Mouse (Mus musculus) layer of hippocampus, postnatal 14 days (tissue): ENCODE measurements around the gene Nox1. TPM values are rescaled to one million over a fixed set of nuclear protein-coding genes. Genes with fewer than 3 reads are reported as not detected.
"Not testable (repeated sequence)": the region's sequence is repeated elsewhere in the genome, so short reads cannot be mapped to it uniquely, and the experiment has no call there.

ENCODE experiments used
- DNase-seq, 2 experiments: peaks; one replicate each; pipeline ENCODE4 v3.0.0; 2021 to 2022; ENCODE audit warnings: low spot score in 2 of 2, mixed read lengths in 1 of 2
- long read RNA-seq, 2 experiments: library from polyadenylated mRNA; stranded (forward); transcript quantifications; one replicate each; pipeline ENCODE4 v2.0.0; 2021
- total RNA-seq, 2 experiments: library from RNA; stranded (reverse); gene quantifications; 2 replicates each; pipeline ENCODE4 v1.2.3; 2021

Gene Nox1
- not detected for total RNA-seq
- long read RNA-seq, experiment 1: 0 reads
- long read RNA-seq, experiment 2: 0 reads

DNA sequence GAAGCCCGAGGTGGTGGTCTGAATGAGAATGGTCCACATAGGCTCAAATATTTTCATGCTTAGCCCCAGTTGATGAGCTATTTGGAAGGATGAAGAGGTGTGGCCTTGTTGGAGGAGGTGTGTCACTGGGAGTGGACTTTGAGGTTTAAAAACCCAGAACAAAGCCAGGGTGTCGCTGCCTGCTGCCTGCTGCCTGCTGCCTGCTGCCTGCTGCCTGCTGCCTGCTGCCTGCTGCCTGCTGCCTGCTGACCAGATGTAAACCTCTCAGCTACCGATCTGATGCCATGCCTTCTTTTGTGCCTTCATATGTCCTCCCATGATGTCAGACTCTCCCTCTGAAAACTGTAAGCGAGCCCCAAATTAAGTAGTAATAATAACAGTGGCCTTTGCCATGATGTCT is at the start of gene Nox1:
Gene Nox1, minus strand, starts transcription at position 101 of the 400 bp plus-strand sequence.
- DNase-seq: no peak

DNA sequence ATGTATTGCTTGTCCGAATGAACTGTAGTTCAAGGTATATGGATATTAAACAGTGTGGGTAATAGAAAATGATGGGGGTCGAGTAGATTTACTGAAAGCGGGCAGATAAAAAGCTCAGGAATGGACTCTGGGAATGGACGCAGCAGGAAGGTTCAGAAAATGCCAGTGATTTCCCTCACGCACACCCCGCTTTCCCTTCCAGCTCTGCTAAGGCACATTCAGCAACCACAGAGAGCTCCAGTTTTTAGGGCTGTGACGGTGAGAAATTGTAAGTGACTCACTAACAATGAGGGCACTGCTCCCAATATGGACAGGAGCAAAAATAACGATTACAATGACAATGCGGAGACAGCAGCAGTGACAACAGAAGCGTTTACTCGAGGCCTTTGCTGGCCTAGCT is 40.4 kb upstream of the Nox1 start:
- DNase-seq: no peak

DNA sequence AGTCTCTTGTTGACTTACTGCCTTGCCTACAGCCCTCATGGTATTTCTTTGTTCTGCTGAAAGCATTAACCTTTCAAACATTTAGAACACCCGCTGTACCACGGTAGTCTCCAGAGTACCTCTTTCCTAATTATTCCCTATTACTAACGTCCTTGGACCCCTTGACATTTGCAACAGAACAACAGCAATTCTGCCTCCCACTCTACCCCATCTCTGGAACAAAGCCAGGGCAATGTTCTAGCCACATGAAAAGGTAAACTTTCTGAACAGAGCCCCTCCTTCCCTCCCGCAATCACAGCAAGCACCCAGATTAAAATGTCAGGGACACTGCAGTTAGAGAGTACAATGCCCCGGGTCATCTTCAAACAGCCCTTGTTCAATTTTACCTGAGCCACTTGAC is 39.4 kb upstream of the Nox1 start:
- DNase-seq: no peak

DNA sequence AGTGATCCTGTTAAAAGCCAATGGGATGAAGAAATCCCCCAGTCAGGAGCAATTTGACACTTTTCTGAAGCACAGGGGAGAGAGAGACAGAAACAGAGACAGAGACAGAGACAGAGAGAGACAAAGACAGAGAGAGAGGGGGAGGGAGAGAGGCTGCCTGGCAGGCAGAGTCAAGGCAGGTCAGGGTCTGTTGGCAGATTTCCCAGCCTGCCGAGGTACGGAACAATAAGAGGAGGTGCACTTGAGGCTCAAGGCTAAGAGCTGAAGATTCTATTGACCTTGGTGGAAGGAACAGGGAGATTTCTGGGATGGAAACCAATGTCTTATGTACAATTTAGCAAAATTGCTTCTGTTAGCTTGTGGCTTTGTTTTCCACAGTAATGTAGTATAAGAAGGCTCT is 26.4 kb upstream of the Nox1 start:
- no peak for DNase-seq

DNA sequence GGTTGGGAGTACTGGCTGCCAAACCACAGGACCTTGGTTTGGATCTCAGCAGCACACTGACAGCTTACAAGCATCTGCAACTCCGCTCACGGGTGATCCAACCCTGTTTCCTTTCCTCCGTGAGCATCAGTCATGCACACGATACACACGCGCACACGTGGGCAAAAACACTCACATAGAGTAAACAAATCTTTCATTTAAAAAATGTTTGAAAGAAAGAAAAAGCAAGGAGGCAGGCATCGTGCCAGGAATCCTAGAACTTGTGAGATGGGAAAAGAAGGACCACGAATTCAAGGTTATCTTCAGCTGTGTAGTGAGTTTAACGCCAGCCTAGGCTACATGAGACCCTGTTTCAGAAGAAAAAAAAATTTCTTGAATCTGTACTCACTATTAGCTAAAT is 24.2 kb upstream of the Nox1 start:
- no peak for DNase-seq

DNA sequence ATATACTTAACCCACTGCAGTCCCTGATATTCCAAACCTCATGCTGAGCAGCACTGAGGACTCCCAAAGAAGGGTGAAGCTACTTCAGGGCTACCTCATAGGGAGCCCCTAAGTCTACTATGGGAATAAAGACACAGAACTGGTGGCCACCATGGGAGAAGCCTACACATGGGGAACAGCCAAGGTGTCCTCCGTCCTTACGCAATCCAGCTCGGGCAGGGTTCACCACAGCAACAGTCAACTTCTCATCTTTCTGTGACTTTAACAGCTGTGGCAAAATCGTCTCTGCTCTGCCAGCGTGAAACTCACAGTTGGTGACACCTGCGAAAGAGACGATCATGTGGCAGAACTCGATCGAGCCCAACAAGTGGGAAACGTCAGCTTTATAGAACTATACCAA is 16.5 kb upstream of the Nox1 start:
- no peak for DNase-seq

DNA sequence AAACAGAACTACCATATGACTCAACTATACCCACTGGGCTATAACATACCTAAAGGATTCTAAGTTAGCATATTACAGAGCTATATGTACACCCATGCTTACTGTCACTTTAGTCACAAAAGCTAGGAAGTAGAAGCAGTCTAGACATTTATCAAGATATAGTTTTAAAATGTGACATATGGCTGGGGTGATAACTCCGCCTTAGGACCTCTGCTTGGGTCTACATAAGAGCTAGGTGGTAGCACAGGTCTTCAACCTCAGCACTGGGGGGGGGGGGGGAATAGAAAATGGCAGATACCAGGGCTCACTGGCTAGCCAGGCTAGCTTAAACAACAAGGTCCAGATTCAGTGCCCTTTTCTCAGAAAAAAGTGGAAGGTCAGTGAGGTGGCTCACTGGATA is 11.3 kb upstream of the Nox1 start:
- no peak for DNase-seq

DNA sequence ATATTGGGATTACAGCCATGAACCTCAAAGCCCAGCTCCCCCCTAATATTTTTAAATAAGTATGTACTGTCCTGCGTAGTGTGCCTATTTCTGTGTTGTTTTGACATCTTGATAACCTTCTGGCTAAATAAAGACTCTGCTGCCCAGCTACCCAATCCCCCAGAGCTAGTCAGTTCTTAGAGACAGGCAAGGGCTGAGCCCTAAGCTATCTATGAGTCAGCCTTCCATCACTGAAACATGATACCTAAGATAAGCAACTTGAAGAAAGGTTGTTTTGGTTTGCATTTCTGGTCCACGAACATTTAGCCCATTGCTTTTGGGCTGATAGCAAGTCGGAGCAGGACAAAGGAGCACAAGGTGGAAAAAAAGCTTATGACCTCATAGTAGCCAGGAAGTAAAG is 1.1 kb downstream of the Nox1 start:
- no peak for DNase-seq

DNA sequence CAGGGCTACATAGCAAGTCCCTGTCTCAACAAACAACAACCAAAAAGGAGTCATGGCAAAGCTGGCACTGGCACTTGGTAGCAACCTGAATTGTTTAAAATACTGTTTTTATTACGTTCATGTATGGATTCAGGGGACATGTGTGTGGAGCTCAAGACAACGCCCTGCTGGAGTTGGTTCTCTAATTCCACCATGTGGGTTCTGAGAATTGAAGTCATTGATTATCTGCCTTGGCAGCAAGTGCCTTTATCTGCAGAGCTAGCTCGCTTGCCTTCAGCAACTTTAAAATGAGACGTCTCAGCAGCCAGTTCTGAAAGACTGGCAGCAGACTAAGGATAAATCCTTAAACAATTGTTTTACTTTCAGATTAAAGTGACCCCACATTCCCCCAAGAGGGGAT is 3.6 kb downstream of the Nox1 start:
- no peak for DNase-seq

DNA sequence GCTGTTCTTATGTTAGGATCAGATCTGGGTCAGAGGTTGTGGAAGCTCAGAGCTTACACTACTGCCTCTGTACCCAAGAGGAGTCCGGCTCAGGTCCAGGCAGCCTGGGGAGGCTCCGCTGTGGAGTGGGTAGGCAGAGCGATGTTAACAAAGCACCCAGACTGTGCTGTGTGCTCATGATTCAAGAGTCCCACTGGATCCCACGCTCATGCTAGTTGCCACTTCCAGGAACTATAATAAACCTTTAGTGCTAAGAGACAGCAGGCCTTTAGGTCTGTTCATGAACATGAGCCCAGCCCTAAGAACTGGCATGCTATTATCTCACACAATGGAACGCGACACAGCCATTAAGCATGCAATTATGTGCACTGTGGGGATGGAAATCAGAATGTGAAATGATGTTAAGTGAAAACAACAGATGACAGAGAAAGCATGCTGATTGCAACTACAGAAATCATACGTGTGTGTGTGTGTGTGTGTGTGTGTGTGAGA is 10.6 kb downstream of the Nox1 start:
- DNase-seq: peak; percentile 2 to 36

DNA sequence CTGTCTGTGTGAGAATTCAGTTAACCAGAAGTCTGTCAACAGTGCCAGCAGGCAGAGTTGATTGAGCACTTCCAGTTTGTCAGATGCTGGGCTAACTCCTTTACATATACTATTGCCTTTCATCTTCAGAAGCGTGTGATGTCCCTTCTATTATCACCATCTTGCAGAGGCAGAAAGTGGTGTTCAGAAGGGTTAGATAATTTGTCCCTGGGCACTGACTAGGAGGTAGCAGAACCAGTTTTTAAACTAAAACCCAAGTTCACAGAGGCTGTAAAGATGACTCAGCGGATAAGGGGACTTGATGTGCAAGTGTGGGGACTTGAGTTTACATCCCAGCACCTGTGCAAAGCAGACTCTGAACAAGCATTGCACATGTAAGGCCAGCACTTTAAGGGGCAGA is 13.3 kb downstream of the Nox1 start:
- no peak for DNase-seq

DNA sequence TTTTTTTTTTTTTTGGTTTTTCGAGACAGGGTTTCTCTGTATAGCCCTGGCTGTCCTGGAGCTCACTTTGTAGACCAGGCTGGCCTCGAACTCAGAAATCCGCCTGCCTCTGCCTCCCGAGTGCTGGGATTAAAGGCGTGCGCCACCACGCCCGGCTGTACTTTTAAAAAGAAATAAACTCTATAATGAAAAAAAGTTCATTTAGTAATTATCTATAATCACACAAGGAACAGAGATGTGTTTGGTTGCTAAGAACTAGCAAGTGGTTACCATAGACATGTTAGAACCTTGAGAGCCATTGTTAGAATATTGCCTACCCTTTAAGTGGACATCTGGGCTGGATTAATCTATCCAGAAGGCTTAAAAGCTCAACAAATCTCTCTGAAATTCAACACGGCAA is 34.6 kb downstream of the Nox1 start, which contains the start of gene Arl13a:
Gene Arl13a, plus strand, starts transcription at position 301 of the 400 bp plus-strand sequence.
- DNase-seq: not testable (repeated sequence)

DNA sequence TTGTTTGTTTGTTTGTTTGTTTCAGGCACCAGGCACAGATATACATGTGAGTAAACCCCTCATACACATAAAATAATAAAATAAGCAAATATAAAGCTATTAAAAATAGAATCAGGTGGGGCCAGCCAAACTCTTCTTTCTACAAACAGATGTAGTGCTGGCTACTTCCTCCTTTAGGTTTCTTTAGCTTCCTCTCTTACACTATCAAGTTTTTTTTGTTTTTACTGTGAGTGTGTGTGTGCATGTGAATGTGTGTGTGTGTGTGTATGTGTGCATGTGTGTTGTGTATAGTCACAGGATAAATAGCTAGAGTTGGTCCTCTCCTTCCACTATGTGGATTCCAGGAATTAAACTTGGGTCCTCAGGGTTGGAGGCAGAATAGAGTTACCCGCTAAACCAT is 47.1 kb downstream of the Nox1 start:
- DNase-seq: no peak

DNA sequence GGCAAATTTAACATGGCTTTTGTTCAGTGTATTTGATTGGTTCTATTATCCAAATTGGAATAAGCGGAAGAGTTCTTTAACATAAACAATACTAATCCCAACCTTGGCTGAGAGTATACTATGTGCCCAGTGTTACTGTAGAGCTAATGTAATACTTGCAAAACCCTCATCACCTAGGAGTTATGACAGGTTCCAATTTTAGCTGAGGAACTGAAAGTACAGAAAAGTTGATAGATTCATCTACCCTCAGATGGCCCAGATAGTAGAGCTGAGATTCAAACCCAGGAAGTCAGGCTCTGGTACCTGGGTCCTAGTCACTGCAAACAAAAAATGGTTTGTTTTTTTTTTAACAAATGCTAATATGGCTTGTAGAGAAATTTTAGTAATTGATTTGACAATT is 51.2 kb downstream of the Nox1 start:
- DNase-seq: no peak

DNA sequence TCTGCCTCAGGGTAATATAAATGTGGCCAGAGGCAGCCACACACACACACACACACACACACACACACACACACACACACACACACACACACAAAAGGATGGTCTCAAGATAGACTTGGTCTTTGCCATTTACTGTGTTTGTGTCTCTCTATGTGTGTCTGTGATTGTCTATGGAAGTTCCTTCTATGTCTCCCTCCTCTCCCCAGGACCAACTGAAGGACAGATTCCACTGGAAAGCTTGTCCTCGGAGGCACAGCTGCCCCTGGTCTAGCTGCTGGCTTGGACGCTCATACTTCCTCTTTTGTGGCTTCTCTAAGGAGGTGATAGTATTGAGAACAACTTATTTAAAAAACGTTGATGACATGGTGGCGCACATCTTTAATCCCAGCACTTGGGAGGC is 58.3 kb downstream of the Nox1 start:
- DNase-seq: no peak

DNA sequence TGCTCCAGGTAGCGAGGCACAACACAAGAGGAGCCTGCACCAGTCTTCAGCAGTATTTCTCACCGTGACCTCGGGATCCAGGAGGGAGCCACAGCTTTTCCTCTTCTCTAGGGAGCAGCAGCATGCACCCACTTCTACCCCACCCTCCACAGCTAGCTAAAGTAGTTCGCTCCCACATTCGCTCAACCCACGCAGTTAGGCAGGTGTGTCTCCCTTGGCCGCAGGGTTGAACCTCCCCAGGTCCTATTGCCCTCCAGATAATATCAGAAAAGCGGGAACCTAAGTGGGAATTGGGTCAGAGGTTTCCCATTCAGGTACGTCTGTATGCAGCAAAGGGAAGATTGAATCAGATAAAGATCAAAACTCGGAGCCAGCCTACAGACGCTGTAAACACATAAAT is 58.9 kb downstream of the Nox1 start:
- DNase-seq: no peak

DNA sequence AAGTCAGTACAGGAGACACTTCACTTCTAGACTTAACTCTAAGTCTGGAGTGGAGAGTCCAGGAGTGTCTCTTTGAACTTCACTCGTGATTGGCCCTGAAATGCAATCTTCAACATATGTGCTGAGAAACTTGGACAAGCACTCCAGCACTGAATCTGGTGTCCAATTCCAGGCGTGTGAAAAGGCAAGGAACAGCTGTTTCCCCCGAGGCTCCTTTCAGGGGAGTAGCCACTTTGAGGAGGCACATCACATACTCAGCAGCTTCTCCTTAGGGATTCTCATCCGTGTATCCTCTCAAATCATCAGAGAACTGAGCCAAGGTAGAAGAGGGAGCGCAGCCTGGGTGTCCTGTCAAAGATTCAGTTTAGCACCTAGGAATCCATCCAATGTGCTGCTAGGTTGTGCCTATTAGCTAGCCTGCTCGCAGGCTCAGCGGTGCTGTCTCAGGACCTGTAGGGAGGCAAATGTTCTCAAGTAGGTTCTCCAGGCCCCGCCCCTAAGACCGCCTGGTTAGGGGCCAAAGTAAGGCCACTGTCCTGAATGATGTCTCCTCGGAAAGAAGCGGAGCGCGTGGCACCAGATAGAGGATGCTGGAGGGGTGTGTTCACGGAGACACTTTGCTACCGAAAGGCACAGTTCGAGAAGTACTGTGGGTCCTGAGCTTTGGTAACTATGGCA is 59.6 kb downstream of the Nox1 start, which contains the start of gene Xkrx:
Gene Xkrx, minus strand, starts transcription at position 34 of the 678 bp plus-strand sequence.
- DNase-seq: no peak

DNA sequence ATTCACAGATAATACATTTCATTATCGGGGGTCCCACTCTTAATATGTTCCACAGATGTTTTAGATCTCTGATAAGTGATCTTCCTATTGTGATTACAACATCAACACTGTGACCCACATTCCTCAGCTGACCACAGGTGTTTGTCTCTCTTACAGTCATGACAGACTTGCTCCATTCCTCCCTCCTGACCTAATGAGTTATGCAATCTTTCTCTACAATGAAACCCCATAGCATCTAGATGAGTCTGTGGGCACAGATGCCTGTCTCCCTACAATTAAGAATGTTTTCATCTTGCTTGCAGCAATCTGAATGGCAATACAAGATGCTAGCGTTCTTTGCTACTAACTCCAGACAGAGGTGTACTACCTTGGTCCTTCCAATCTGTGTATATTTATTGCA is 61.3 kb downstream of the Nox1 start:
- DNase-seq: no peak

DNA sequence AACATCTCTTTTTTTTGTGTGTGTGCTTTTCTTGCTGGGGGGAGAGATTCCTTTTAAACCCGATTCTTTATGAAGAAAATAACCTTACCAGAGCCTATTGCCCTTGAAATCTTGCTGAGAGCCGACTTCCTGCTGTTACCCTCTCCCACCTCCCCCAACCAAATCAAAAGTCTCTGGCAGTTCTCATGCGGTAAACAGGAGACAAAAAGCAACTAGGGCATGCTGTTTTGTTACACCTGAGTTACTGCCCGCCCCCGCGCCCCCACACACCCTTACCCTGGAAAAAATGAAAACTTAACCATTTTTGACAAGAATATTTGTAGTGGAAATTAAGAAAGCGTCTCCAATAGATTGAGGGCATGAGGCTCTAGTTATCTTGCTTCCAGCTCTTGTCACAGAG is 63.6 kb downstream of the Nox1 start:
- no peak for DNase-seq

DNA sequence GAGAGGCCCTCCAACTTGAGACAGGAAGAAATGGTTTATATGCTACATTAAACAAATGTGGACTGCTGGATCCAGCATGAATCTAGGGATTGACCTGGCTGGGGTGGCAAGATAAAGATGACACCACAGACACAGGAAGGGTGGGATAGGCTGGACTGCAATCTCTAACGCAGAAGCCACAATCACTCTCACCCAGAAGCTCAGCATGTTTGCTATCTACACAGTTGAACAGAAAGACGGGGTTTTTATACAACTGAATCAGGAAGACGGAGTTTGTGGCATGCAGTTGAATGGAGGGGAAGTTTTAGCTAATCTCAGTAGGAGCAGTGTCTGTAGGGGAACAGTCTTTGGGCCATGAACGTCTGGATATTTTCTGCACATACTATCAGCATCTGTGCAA is 79.8 kb downstream of the Nox1 start:
- no peak for DNase-seq

DNA sequence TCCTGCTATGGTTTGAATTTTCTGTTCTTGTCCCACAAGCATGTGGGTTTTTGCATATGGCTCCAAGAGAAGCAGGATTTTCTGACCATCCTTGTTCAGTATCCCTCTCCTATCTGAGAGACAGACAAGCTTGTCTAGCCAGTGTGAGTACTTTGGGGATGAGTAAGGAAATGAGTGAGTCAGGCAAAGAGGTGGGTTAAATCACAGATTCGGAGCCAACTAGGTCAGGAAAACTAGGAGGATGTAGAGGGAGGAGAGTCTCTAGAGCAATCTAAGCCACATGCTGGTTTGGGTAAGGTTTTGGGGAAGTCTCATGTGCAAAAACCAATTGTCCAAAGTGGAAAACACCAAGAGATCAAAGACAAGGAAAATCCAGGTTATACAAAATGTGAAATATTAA is 80.2 kb downstream of the Nox1 start:
- no peak for DNase-seq

DNA sequence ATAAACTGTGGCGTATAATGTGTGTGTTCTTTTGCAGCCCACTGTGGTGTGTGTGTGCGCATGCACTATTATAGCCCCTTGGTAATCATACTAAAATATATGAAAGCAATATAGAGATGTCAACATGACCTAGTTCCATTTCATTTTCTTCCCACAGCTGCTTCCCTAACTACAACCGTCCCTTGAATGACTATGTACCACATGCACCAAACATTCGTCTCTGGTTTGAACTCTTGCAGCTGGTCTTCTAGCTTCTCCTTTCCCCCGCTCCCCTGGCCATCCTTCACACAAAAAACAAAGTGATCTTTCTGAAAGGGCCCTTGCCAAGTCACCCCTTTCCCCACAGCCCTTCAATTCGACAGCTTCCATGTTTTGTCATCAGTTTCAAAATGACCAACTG is 81.7 kb downstream of the Nox1 start:
- no peak for DNase-seq

DNA sequence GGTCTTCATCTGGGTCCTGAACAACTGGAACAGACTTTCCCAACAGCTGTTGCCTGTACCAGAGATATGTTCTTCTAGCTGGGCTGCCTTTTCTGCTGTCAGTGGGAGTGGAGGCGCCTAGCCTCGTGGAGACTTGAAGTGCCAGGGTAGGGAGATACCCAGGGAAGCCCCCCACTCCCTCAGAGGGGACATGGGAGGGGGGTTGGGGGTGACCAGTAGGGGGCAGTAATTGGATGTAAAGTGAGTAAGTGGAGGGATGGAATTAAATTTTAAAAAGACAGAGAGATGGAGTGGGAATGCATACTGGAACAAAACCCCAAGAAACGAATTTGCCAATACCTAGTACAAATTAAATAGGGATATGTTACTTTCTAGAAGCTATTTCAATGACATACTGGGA is 87.9 kb downstream of the Nox1 start:
- no peak for DNase-seq
